Mouse (Mus musculus) urinary bladder, postnatal 4 days (tissue): ENCODE measurements around the gene Osm.

Experiments used
- DNase-seq, 2 experiments: peaks; one replicate each; pipeline ENCODE4 v3.0.0; 2021 to 2022; ENCODE audit warnings: low spot score in 2 of 2

The Osm gene

DNA sequence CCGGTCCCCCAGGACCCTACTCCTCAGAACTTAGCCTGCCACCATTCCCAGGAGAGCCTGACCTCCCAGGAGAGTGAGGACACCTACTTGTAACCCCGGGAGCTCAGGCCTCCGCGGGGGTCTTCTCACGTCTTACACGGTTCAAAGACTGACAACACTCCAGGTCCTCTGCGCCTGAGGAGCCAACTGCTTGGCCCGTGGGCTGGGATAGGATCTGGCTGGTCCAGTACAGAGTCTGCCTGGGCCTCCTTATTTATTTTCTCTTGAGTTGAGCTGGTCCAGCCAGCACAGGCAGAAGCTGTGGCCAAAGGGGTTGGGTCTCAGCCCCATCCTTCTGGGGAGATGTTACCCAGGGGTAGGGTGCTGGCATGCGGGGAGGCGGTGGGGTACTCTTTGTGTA lies 21.2 kb upstream of the Osm start:
- no peak for DNase-seq

DNA sequence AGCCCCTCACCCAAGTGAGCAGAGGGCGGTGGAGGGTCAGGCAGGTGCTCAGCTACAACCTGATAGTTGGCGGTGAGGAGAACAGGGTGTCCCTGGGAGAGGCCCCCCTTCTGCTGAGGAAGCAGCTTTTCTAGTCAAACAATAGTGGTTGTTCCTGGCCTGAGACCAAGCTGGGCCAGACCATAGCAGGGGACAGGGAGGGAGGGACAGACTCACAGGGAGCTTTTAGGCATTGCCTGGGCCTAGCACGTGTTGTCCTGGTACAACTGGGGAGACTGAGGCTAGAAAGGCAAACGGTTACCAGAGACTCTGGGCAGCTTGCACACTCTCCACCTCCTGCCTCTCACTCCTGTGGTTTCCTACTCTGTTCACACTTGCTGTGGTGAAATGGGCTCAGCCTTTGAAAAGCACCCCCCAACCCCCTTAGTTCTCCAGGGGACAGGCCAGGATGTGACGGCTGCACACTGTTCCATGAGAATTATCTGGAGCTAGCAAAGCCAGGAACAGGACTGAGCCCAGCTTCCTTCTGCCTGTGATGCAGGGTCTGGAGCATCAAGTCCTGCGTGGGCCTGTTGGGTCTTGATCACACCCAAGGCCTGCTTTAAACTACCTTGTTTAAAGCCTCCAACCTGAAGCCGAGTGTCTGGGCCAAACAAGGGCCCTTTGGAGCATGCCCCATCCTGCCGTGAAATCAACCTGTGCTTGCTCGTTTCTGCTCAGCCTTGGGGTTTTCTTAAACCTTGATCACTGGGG lies 19.8 kb upstream of the Osm start:
- DNase-seq: no peak

DNA sequence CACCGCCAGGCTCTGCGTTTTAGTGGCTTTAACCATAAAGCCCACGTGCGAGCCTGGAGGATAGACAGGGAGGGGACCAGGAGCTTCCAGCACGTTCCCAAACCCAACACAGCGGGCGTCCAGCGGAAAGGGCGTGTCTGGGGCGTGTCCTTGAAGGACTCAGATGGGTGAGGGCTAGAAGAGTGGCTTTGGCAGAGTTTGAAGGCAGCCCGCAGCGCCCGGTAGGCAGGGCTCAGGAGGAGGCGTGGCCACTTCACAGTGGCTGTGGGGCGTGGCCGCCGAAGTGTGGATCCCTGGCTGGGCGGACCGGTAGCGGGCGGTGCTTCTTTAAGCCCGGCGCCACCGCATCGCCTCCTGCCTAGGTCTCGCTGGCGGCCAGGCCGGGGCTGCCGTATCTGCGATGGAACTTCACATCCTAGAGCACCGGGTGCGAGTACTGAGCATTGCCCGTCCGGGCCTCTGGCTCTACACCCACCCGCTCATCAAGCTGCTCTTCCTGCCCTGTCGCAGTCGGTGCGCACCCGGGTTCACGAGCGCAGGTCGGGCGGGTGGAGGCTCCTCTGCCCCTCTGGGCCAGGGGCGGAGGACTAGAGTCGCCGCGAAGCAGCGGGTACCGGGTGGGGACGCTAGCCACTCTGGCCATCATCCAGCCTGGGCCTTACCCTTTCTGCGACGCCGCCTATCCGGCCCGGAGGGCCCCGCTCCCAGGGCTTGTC lies 18.1 kb upstream of the Osm start, which contains the start of gene Castor1:
TSS of gene Castor1 (plus strand) at position 312 of the 716 bp plus-strand sequence.
- peak; percentile 85 to 87 for DNase-seq

DNA sequence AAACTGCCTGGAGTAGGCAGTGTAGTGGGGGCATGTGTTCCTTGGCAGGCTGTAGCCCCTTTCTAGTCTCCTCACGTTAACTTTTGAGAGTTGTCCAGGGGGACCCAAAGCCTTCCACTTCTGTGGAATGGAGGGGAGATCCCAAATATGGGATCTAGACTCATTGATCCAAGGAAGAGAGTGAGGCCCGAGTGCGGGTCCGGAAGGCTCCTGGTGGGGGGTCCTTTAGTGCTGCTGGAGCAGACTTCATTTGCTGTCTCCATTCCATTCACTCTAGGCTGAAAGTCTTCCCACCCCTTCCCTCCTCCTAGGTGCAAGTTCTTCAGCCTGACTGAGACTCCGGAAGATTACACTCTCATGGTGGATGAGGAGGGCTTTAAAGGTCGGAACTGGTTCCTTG lies 17.6 kb upstream of the Osm start:
- DNase-seq: no peak

DNA sequence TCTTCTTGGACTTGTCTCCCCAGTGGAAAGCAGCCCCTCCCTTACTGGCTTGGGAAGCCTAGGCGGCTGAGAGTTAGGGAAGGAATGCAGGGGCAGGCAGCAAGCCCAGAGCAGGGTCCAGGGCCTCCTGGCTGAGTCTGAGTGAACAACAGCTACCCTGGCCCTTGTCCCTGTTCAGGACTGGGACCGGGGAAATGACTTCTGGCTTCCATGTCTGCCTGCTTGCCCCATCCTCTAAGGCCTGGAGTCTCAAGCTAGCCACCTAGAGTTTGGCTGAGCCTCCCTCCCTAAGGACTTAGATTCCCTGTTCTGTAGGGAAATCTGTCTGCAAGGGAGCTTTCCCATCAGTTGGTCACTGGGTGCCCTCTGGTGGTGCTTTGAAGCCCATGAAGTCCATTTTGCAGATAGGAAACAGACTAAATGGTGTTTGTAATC lies 16.9 kb upstream of the Osm start:
- peak in 1 of 2 experiments; percentile 53 for DNase-seq

DNA sequence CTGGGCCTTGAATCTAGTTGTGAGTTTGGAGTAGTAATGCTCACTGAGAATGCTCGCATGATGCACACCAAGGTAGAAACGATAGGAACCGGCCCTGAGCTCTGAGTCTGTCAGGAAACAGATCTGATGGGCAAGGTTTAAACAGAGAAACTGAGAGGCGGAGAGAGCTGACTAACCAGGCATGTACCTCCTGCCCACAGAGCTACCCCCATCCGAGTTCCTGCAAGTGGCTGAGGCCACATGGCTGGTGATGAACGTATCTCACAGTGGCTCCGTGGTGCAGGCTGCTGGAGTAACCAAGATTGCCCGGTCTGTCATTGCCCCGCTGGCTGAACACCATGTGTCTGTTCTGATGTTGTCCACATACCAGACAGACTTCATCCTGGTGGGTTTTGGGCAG lies 16.3 kb upstream of the Osm start:
- DNase-seq: no peak

DNA sequence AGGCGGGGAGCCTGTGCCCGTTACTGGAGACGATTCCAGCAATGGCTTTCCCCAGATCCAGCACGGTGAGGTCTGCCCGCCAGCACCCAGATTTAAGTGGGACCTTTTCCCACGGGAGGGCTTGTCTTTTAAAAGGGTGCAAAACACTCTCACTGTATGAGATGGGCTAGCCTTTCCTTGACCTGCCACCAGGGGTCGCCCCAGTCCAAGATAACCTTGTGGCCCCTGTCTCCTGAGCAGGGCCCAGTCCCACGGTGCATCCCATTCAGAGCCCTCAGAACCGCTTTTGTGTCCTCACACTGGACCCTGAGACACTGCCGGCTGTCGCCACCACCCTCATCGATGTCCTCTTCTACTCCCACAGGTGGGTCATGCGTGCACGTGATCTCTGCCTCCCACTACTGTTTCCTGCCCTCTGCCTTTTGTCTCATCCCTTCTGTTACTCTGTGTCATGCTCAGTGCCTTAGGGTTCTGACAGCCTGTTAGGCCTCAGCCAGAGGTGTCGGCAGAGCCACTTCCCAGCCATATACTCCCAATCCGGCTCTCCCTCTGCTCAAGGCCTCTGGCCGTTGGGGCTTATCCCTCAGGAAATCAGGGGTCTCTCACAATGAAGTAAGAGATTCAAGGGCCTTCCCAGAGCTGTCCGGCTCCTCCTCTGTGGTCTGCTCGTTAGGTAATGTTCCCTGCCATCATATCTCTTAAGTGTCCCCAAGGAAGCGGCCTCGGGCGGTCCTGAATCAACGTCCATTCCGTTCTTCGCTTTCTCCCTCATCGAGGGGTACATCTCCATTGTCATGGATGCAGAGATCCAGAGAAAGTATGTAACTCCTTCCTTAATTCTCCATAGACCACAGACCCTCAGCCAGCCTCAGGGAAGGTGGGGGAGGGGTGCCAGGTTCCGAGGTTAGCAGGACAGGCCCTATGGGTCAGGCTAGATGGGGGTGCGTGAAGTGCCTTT lies 15.5 kb upstream of the Osm start:
- peak; percentile 63 to 80 for DNase-seq

DNA sequence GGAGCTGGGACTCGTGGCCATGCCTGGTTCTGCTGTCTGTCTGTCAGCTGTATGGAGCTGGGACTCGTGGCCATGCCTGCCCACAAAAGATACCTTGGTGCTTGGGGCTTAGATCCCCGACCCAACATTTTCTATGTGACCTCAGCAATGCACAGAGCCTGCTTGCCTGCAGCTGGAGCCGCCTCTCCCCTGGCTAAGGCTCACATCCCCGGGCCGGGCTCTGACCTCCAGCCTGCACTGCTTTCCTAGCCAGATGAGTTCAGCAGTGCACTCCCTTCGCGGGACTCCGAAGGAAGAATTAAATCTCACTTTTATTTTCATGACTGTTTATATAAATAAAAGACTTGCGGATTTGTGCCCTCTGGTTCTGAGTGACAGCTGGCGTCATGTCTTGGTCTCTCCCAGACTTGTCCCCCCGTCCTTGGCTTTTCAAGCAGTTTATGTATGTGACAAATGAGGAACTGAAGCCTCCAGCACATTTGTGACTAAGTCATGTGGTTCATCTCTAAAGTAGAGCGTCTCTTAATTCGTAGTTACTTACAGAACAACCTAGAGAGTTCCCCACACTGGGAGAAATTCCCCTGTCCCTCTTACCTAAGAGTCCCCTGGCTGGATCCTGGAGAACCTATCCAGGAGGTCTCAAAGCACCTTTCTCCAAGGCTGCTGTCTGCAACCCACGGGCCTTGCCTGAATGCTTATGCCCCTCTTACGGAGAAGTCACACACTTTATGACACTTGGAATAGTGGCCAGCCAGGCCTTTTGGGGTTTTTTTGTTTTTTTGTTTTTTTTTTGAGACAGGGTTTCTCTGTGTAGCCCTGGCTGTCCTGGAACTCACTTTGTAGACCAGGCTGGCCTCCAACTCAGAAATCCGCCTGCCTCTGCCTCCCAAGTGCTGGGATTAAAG lies 13.9 kb upstream of the Osm start:
- DNase-seq: no peak

DNA sequence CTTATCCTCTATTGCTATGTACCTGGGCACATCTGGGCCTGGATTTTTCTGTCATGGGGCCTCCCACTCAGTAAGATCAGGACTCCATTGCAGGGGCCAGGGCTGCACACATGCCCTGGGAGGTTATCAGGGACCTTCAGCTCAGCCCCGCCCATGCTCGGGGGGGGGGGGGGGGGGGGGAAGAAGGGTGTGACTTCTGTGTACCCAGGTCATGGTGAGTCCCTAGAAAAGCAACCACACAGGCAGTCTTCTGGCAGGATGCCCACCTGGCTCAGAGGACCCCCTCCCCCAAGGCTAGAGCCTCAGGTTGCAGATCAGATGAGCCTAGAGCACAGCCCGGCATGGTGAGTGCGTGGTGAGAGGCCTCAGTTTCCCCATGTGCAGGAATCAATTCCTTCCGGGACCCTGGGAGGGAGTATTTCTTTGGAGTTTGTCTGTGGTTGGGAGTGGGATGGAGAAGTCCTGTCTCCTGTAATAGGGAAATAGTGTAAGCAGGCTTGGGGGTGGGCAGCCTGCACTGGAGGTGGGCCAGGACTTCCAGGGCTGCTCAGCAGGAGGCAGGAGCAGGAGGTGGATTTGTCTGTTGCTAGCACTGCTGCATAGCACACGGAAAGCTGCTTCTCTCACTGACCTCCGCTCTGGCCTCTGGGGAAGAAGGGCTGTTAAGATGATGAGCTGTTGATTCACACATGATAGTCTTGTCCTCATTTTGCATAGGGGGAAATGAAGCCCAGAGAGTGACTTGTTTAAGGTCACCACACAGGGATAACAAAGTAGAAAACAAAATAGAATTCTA lies 12.6 kb upstream of the Osm start:
- no peak for DNase-seq

DNA sequence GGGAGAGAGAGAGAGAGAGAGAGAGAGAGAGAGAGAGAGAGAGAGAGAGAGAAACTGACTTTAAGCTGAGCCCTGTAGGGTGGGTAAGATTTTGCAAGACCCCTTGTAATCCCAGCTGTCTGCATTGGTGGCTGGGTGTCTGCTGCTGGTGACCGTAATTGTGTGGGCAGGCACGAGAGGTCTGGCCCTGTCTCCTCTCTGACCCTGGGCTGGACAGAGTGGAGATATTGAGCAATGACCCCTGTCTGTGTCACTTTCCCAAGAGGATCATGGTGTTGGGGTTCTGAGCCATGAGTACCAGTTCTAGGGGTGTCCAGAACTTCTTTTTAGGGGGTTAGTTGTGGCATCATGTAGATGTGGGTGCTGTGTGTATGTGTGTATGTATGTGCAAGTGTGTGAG lies 12.0 kb upstream of the Osm start:
- DNase-seq: no peak

DNA sequence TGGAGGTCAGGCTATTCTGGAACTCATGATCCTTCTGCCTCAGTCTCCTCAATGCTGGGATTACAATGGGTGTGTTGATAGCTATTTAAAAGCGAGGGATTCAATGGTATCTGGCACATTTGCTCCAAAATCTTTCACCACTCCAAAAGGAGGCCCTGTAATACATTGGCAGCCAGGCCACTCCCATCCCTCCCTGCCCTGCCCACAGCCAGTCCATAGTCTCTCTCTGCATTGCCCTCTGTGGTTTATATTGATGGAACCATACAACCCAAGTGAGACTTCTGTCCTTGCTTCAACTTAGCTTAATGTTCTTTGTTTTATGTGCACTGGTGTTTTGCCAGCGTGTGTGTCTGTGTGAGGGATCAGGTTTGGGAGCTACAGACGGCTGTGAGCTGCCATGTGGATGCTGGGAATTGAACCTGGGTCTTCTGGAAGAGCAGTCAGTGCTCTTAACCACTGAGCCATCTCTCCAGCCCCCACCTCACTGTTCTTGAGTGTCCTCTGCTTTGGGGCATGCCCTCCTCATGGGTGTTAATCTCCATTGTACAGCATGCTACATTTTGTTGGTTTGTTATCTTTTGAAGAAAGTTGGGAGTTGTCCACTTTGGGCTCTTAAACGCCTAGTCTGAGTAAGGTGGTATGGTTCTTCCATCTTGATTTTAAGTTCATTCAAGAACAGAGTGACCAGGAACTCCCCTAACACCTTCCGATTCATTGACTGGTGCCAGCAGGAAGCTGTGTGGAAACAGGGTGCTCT lies 9.5 kb upstream of the Osm start:
- DNase-seq: no peak

DNA sequence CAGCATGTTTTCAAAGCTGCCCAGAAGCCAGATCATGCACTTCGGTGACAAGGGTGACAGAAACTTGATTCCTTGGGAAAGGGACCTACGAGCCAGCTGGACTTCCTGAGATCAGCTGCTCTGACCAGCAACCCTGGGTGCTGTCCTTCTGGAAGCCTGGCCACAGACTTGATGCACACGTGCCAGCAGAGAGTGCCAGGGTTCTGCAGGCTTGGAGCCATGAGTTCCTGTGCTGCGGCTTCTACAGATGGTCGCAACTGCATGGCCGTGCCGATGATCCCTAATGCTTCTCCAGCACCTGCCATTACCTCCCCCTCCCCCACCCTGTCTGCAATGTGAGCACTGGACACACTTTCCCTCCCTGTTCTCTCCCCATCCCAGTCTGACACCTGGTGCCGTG lies 7.8 kb upstream of the Osm start:
- no peak for DNase-seq

DNA sequence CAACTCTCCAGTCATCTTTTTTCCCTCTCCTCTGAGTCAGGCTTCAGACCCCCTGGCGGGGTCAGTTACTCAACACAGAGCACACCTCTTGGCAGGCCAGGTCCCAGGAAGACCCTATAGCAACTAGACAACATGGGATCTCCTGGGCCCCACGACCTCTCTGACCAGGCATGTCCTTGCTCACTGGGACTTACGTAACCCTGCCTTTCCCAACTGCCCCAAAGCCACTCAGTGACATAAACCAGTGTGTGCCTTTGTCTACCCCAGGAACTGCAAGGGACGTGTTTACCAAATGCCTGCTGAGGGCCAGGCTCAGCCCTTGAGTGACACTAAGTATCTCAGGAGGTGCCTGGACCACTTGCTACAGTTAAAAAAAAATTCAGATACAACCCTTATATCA lies 6.4 kb upstream of the Osm start:
- no peak for DNase-seq

DNA sequence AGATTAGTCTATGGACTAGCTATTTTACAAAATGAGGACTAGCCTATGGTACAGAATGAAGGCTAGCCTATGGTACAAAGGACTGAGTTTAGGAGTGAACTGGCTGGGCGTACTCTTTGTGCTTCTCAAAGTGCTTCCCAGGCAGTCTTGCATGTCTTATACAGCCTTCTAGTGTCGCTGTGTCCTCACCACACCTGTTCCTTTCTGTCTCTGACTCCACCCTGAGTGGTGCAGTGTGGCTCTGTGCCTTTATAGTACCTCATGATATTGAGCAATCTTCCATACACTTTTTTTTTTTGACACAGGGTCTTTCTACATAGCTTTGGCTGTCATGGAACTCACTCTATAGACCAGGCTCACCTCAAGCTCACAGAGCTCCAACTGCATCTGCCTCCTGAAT lies 4.8 kb upstream of the Osm start:
- DNase-seq: no peak

DNA sequence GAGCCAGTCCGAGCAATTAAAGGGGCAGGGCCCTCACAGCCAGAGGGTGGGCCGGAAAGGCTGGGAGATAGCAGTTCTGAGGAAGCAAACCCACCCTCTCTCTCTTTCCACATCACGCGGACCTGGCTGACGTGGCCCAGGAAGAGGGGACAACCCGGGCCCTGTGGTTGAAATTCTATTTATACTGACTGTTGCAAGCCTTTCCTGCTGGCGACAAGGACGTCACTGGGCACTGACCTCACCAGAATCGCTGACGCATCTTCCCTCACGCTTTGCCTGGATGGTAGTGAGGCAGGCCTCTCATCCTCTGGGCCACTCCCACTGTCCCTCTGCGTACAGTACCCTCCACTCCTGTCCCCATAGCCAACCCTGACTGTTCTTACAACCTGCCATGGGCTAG lies 3.6 kb upstream of the Osm start:
- DNase-seq: no peak

DNA sequence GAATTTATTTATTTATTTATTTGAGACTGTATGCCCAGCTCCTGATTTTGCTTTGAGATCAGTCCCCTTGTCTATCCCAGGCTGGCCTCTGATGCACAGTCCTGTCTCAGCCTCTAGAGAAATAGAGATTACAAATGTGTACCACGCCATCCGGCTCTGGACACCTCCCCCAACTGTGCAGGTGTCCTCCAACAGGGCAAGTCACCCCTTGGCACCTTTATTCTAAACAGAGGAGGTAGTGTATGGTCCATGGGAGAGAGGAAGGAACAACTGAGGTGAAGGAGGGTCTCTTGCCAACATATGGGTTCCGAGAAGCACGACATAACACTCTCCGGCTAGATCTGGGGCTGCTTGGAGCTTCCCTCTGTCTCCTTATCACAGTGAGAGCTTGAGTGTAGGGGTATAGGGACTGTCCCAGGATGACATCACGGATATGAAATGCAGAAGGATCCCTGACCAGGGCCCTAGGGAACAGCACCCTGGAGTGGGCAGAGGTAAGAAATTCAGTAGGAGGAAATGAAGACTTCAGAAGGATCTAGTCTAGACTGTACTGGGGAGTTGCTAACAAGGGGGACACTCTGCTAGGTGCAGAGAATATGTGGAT lies 1.1 kb upstream of the Osm start:
- no peak for DNase-seq

DNA sequence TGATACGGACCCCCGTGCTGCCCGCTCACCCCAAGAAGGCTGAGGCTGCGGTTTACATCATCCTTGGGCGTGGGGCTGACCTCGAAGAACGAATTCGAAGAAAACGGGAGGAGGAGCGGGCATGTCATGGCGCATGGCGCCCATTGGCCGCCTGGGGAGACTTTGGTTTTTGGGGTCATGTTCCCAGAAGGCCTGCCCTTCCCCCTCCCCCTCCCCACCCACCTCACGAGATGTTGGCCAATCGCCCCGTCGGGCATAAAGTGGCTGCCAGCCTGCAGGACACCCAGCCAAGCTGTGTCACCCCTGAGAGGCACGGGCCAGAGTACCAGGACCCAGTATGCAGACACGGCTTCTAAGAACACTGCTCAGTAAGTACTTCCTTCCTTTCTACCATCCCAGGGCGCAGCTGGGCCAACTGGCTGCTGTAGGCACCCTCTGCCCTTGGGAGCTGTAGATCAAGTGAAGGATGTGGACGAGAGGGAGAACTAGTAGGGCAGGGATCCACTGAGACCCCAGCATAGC lies 387 bp downstream of the Osm start:
- no peak for DNase-seq

DNA sequence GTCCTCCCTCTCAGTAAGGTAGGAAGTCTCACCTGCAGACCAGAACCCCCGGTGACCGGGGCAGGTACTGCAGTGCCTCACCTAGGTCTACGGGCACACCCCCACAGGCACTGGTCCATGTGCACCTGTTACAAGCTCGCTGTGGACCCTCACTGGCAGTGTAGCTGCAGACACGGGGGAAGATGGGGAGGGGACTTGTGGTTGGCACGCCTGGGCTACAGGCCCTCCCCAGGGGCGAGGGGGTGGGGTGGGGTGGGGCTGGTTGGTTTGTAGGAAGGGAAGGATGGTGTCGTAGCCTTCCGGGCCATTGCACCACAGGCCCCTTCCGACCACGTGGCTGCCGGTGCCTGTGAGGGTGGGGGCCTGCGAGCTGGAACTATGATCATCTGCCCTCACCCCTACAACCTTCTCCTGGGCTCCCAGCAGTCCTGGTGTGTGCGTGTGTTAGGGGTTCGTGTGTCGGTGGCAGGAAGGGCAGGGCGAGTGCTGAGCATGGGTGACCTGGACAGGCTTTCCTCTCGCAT lies 1.2 kb downstream of the Osm start:
- DNase-seq: no peak

DNA sequence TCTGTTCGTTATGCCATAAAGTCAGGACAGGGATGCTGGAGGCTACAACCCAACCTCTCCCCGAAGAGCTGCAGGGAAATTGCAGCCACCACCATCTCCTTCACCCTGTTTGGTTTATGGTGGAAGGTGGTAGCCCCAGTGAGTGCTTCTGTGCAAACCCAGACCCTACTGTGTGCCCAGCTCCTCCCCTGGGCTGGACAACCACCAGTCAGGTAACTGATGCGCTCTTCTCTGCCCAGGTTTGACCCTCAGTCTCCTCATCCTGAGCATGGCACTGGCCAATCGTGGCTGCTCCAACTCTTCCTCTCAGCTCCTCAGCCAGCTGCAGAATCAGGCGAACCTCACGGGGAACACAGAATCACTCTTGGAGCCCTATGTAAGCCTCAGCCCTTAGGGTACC lies 1.9 kb downstream of the Osm start:
- no peak for DNase-seq
